ENCODE assay signal across 21 mouse cellular contexts in genomic region chr9:3260181-3260580, GRCm38 (mm10).
DNase-seq lines count a peak whose midpoint lies in the region; ATAC-seq and TF ChIP-seq lines count a peak whose summit lies in the region.
"Had no signal": no experiment of that assay in that cellular context is flagged by ENCODE, and none has a peak within 500 bp of the region (broad histone marks: within the 10 kb centered on the region; RNA-seq: fewer than 3 reads in every experiment).

No protein-coding gene starts in this region.

- no peak overlapping the region for H3K9ac ChIP-seq in lung, postnatal 0 days (replicated peaks; ENCODE audit: low read depth)
- no peak overlapping the region for H3K9ac ChIP-seq in MEL (ENCODE audit: control insufficient read depth, low read depth, low read length, poor library complexity, severe bottlenecking)
- H3K9ac ChIP-seq: embryonic facial prominence, embryonic 12.5 days; heart, embryonic 15.5 days; hindbrain, embryonic 12.5 days; liver, embryonic 15.5 days; midbrain, embryonic 13.5 days had no signal

- peak; percentile 5 for DNase-seq in lung, postnatal 0 days (ENCODE audit: low spot score)
- DNase-seq in lung, postnatal 36 days = no peak
- peak; percentile 49 for DNase-seq in MEL (ENCODE audit: low read depth, low spot score)
- peak; percentile 25 for DNase-seq in c-Kit-positive CD71-negative TER-119-negative erythroid progenitor cells, embryonic 14.5 days (ENCODE audit: low read depth)
- DNase-seq in naive thymus-derived CD4-positive, alpha-beta T cell, adult 2 months (ENCODE audit: low read depth) = peak; percentile 82
- DNase-seq in left cerebral cortex, adult 2 months (ENCODE audit: extremely low spot score in 1 of 2, low spot score in 2 of 2) = no peak
- DNase-seq in right cerebral cortex, adult 2 months (ENCODE audit: low spot score in 2 of 2) = no peak
- DNase-seq: adrenal gland, postnatal 14 days; cerebellum, adult 11-12 months; cerebellum, postnatal 36 days; kidney, adult 11 months; kidney, postnatal 4 days; left cerebral cortex, postnatal 4 days; thymus, postnatal 14 days had no signal

- H3K4me1 ChIP-seq in lung, postnatal 0 days (ENCODE audit: insufficient read depth, low read depth, low read length) = no peaks in the 10 kb centered on the region
- no peaks in the 10 kb centered on the region for H3K4me1 ChIP-seq in MEL (ENCODE audit: control insufficient read depth in 1 of 2, insufficient read depth in 2 of 2, low read length in 2 of 2)
- H3K4me1 ChIP-seq: embryonic facial prominence, embryonic 12.5 days; heart, embryonic 15.5 days; hindbrain, embryonic 12.5 days; liver, embryonic 15.5 days; midbrain, embryonic 13.5 days had no signal

- no peak for TF ChIP-seq RAD21 in MEL (IDR thresholded peaks at IDR 0.05; ENCODE audit: low read depth, low read length)

- WGBS in lung, postnatal 0 days = 60% methylated on average over 5 of the region's 5 CpGs

- no peak for TF ChIP-seq CTCF in lung, postnatal 0 days (IDR thresholded peaks at IDR 0.05)
- TF ChIP-seq CTCF in MEL (IDR thresholded peaks at IDR 0.05 in 2 of 3, conservative IDR thresholded peaks at IDR 0.05 in 1 of 3; ENCODE audit: control insufficient read depth in 1 of 3, insufficient read depth in 1 of 3, low read depth in 2 of 3, low read length in 3 of 3, poor library complexity in 1 of 3, severe bottlenecking in 1 of 3) = no peak
- no peak for TF ChIP-seq CTCF in left cerebral cortex, adult 2 months (IDR thresholded peaks at IDR 0.05)

- no peak for TF ChIP-seq EP300 in lung, postnatal 0 days (IDR thresholded peaks at IDR 0.05)
- TF ChIP-seq EP300 in MEL (IDR thresholded peaks at IDR 0.05; ENCODE audit: low read depth in 1 of 2, low read length in 2 of 2) = no peak

- H3K4me2 ChIP-seq in lung, postnatal 0 days (replicated peaks; ENCODE audit: low read depth, low read length) = no peak overlapping the region
- H3K4me2 ChIP-seq: embryonic facial prominence, embryonic 12.5 days; heart, embryonic 15.5 days; hindbrain, embryonic 12.5 days; liver, embryonic 15.5 days; midbrain, embryonic 13.5 days had no signal

- no peaks in the 10 kb centered on the region for H3K79me2 ChIP-seq in MEL (ENCODE audit: control insufficient read depth, insufficient read depth, low read length, poor library complexity)

- no peak overlapping the region for H3K27ac ChIP-seq in lung, postnatal 0 days (ENCODE audit: low read length)
- H3K27ac ChIP-seq in MEL (ENCODE audit: control insufficient read depth, low read depth, low read length) = no peak overlapping the region
- no peak overlapping the region for H3K27ac ChIP-seq in left cerebral cortex, adult 2 months
- H3K27ac ChIP-seq: embryonic facial prominence, embryonic 12.5 days; heart, embryonic 15.5 days; hindbrain, embryonic 12.5 days; liver, embryonic 15.5 days; midbrain, embryonic 13.5 days had no signal

- ATAC-seq in lung, postnatal 0 days = no peak
- no peak for ATAC-seq in frontal cortex, adult (ENCODE audit: low TSS enrichment)
- ATAC-seq: midbrain, embryonic 13.5 days had no signal

- intact Hi-C loops in left cerebral cortex, adult 2 months (cut with DNase I) = no loop called here

- no peak for TF ChIP-seq POLR2A in MEL (IDR thresholded peaks at IDR 0.05; ENCODE audit: control insufficient read depth in 1 of 2, insufficient read depth in 1 of 2, low read depth in 1 of 2, low read length in 2 of 2, poor library complexity in 1 of 2)

- no peaks in the 10 kb centered on the region; the same call in 1 of the 2 replicates for H3K9me3 ChIP-seq in lung, postnatal 0 days (ENCODE audit: low read length)
- H3K9me3 ChIP-seq in MEL (replicated peaks; ENCODE audit: insufficient read depth, low read length) = no peaks in the 10 kb centered on the region
- H3K9me3 ChIP-seq: heart, embryonic 15.5 days; liver, embryonic 15.5 days had no signal

- H3K4me3 ChIP-seq in lung, postnatal 0 days (ENCODE audit: low read depth, low read length) = no peak overlapping the region
- H3K4me3 ChIP-seq in MEL (ENCODE audit: control insufficient read depth in 1 of 2, insufficient read depth in 1 of 2, low read depth in 2 of 2, low read length in 2 of 2) = no peak overlapping the region
- no peak overlapping the region for H3K4me3 ChIP-seq in left cerebral cortex, adult 2 months
- H3K4me3 ChIP-seq: embryonic facial prominence, embryonic 12.5 days; heart, embryonic 15.5 days; hindbrain, embryonic 12.5 days; liver, embryonic 15.5 days; midbrain, embryonic 13.5 days; myocyte had no signal

- no peaks in the 10 kb centered on the region for H3K27me3 ChIP-seq in lung, postnatal 0 days (replicated peaks; ENCODE audit: insufficient read depth, low read length)
- no peaks in the 10 kb centered on the region for H3K27me3 ChIP-seq in MEL (ENCODE audit: control insufficient read depth in 1 of 2, insufficient read depth in 2 of 2, low read length in 2 of 2)
- H3K27me3 ChIP-seq: embryonic facial prominence, embryonic 12.5 days; heart, embryonic 15.5 days; hindbrain, embryonic 12.5 days; liver, embryonic 15.5 days; midbrain, embryonic 13.5 days had no signal

- no peaks in the 10 kb centered on the region for H3K36me3 ChIP-seq in lung, postnatal 0 days (ENCODE audit: insufficient read depth, low read length)
- H3K36me3 ChIP-seq in MEL (ENCODE audit: control insufficient read depth in 1 of 2, insufficient read depth in 2 of 2, low read length in 2 of 2) = no peaks in the 10 kb centered on the region
- H3K36me3 ChIP-seq: embryonic facial prominence, embryonic 12.5 days; heart, embryonic 15.5 days; hindbrain, embryonic 12.5 days; liver, embryonic 15.5 days; midbrain, embryonic 13.5 days had no signal

TF ChIP-seq in MEL, 35 proteins besides CTCF, POLR2A, EP300 and RAD21:
- TF ChIP-seq MAFK (IDR thresholded peaks at IDR 0.05; ENCODE audit: borderline replicate concordance, low read depth, low read length) (no peak), GABPA (IDR thresholded peaks at IDR 0.05; ENCODE audit: low read depth, low read length) (no peak), SMC3 (IDR thresholded peaks at IDR 0.05; ENCODE audit: low read depth, low read length) (no peak), ZC3H11A (IDR thresholded peaks at IDR 0.05; ENCODE audit: low read depth, low read length) (no peak), MAZ (IDR thresholded peaks at IDR 0.05; ENCODE audit: low read depth, low read length) (no peak), USF1 (IDR thresholded peaks at IDR 0.05; ENCODE audit: low read depth, low read length) (no peak), MYB (IDR thresholded peaks at IDR 0.05; ENCODE audit: low read depth, low read length) (no peak), NRF1 (IDR thresholded peaks at IDR 0.05; ENCODE audit: insufficient read depth, low read depth, low read length, poor library complexity, severe bottlenecking) (no peak), ELF1 (IDR thresholded peaks at IDR 0.05; ENCODE audit: low read depth, low read length) (no peak), ETS1 (IDR thresholded peaks at IDR 0.05; ENCODE audit: low read depth, low read length) (no peak), MEF2A (IDR thresholded peaks at IDR 0.05; ENCODE audit: extremely low read depth, insufficient replicate concordance, low read depth, low read length, poor library complexity, severe bottlenecking) (no peak), CHD1 (IDR thresholded peaks at IDR 0.05; ENCODE audit: low read depth, low read length) (no peak), POLR2AphosphoS2 (IDR thresholded peaks at IDR 0.05; ENCODE audit: low read length) (no peak), TCF12 (IDR thresholded peaks at IDR 0.05; ENCODE audit: low read depth, low read length) (no peak), ZNF384 (IDR thresholded peaks at IDR 0.05; ENCODE audit: low read depth, low read length) (no peak)

Comparison
In these comparisons a context has a peak if more than half of its experiments do, and no peak if none do; other contexts are left out.
1. DNase-seq: peak in lung, postnatal 0 days (single experiment), MEL (single experiment), c-Kit-positive CD71-negative TER-119-negative erythroid progenitor cells, embryonic 14.5 days (single experiment) and naive thymus-derived CD4-positive, alpha-beta T cell, adult 2 months (single experiment); none in lung, postnatal 36 days (single experiment), left cerebral cortex, adult 2 months (0 of 2) and right cerebral cortex, adult 2 months (0 of 2).